Mouse (Mus musculus) lung, adult 2 months (tissue): Measurements from ENCODE around the gene Ambra1. TPM values are rescaled to one million over a fixed set of nuclear protein-coding genes. Genes with fewer than 3 reads are reported as not detected.

Experiments
- DNase-seq: peaks from one replicate; pipeline ENCODE4 v3.0.0; 2022
- H3K4me1 ChIP-seq: fragments of 200-500 bp; 2 replicates; pipeline ENCODE4 v1.6.1; 2011; ENCODE audit warnings: low read length; ENCODE audit not compliant: control insufficient read depth, insufficient read depth
- H3K4me3 ChIP-seq: fragments of 200-500 bp; replicated peaks from 2 replicates; pipeline ENCODE3; 2011; ENCODE audit warnings: low read depth, mild to moderate bottlenecking, control low read depth, low read length; ENCODE audit errors: extremely low read depth
- CTCF ChIP-seq: fragments of 200-500 bp; IDR thresholded peaks from 2 replicates; pipeline ENCODE4 v1.5.1; 2011; ENCODE audit warnings: mild to moderate bottlenecking, low read length, control low read depth; ENCODE audit not compliant: insufficient read depth
- POLR2A ChIP-seq: fragments of 200-500 bp; IDR thresholded peaks from 2 replicates; pipeline ENCODE4 v1.6.1; 2011; ENCODE audit warnings: low read depth, mild to moderate bottlenecking, control low read depth, low read length, borderline replicate concordance; ENCODE audit errors: extremely low read depth
- WGBS: fragments of 180-500 bp; shearing (Covaris S2); methylation state at CpG from one replicate; pipeline ENCODE4 v1.1.7; 2018; 5-methylcytosine and 5-hydroxymethylcytosine counted together
- polyA plus RNA-seq: library from polyadenylated mRNA; depleted of rRNA; stranded (reverse); fragments of >200 nt; gene quantifications from 2 replicates; pipeline ENCODE4 v1.2.3, GENCODE M21; 2012

Ambra1 gene
- polyA plus RNA-seq, 1 experiment = 20.0 TPM

DNA sequence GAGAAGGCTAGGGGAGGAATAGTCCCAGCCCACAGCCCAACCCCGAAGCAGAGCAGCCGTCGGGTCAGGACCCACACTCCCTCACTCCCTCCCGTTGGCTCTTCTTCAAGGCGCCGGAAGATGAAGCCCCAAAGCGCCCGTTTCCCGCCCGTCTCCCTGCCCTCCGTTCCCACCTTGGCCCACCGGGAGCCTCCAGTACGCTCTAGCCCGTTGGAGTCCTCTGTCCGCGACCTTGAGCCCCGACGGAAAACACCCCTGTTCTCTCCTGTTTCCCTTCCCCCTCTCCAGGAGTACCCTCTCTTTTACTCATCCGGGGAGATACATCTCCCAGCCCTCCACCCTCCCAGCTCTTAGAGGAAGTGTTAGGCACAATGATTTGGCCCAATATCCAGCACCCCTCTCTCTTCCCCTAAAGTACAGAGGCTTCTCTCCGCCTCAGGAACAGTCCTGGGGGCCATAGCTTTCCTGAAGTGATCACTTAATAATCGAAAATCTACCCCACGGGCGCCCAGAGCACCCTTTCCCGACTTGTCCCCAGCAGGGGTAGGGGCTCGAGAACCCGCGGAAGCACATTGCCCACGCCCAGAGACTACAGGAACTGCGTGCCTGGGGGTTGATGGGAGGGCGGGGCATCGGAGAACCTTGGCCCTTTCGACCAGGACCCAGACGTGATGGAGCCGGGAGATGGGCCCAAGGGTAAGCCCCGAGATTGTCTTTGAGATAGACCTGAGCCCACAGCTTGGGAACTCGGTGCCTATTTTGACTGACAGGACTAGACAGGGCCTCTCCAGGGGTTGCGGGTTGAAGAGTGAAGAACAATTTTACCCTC lies 192.9 kb downstream of the Ambra1 start:
- Histone ChIP-seq H3K4me1 (peaks cover 16% of the 10 kb centered on the region), H3K4me3 (no peak overlapping the region)
- 4% methylated on average over 37 of the region's 37 CpGs for WGBS
- DNase-seq = no peak
- no peak for TF ChIP-seq CTCF

DNA sequence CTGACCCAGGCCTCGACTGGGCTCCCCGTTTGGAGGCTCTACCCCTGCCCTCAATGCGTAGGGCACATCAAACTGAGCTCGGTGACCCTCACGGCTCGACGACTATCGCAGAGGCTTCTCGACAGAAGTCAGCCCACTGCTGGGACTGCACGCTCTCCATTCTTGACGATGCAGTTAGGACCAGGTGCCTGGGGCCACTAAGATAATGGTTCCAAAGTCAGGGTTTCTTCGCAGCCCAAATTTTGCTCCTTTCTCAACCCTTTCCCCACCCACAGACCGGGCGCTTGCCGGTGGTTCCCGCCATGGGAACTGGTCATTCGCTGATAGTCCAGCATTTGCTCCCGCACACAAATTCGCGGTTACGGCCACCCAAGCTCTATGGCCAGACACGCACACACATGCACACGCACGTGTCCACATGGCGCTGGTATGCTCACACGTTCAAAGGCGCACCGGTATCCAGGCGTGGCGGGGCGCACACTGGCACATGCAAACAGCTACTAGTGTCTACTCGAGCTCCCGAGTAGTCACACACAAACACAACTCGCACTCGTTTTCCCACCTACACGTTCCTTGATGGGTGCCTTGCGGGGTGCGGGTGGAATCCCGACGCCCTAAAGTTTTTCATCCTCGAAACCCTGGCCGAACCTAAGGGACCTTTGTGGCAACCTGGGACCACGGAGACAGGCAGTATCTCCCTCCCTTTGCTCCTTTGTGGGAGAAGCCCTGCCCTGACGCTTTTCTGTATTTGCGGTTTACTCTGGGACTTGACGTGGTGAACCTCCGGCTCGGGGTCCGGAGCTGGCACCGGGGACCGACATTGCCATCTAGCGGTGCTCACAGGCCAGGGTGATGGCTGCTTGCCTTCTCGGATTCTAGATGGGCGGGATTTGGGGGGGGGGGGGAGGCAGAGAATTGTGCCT lies 193.7 kb downstream of the Ambra1 start:
- DNase-seq = peak; percentile 61
- H3K4me1 ChIP-seq = peaks cover 19% of the 10 kb centered on the region
- peak overlapping the region; percentile 60 for H3K4me3 ChIP-seq
- TF ChIP-seq POLR2A = no peak
- peak; percentile 68 for TF ChIP-seq CTCF
- WGBS = 6% methylated on average over 54 of the region's 54 CpGs

DNA sequence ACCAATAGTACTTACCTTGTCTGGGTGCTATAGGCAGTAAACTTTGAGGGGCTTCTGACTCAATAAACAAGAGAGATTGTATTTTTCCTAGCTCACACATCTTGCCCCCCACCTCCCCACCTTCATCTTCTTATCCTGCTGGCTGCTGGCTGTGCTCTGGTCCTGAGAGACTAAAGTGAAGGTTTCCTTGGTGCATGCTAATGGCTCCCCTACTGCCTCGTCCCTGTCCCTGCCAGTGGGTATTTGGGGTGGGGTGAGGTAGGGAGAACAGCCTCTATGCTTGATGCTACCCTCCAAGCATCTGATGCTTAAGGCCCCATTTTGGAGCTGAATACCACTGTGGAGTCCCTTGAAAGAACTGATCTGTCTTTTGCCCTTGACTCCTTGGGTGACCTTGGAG lies 194.8 kb downstream of the Ambra1 start:
- TF ChIP-seq POLR2A (no peak), CTCF (no peak)
- Histone ChIP-seq H3K4me1 (peaks cover 19% of the 10 kb centered on the region), H3K4me3 (no peak overlapping the region)
- no peak for DNase-seq
- WGBS = 100% methylated on average over 1 of the region's 1 CpGs

DNA sequence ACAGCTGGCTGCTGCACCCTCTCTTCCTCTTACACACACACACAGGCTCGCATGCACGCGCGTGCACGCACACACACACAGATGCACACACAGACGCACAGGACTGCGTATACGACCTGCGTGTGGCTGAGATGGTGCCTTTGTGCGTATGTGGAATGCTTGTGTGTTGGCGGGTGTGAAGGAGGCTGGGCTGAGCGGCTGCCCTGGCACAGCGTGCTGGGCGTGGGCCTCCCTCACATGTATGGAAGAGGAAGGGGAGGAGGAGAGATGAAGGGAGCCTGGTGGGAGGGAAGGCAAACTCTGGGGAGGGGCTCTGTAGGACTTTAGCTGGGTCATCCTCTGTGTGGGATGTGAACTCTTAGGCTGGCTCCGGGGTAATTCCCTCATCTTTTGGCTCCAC lies 195.5 kb downstream of the Ambra1 start:
- TF ChIP-seq POLR2A (no peak), CTCF (no peak)
- WGBS = 64% methylated on average over 15 of the region's 15 CpGs
- H3K4me3 ChIP-seq = no peak overlapping the region
- H3K4me1 ChIP-seq = peaks cover 21% of the 10 kb centered on the region
- DNase-seq = no peak

DNA sequence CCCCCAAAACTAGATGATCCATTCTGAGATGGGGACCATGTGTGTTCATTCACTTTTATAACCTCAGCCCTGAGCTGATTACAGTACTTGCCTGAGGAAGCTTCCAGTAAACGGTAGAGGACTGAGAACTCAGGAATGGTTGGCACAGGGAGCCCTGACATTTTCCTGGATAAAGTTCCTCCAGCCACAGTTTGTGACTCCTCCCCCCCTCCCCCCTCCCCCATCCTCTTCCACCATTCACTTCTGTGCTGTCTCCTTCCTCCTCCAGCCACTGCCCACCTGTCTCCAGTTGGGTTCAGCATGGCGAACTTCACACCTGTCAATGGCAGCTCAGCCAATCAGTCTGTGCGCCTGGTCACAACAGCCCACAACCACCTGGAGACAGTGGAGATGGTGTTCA lies 197.0 kb downstream of the Ambra1 start, which contains the start of gene Chrm4:
Gene Chrm4 (plus strand): TSS at position 301 of the 400 bp plus-strand sequence.
- Histone ChIP-seq H3K4me1 (peaks cover 21% of the 10 kb centered on the region), H3K4me3 (no peak within 1 kb of the TSS)
- no peak for TF ChIP-seq POLR2A
- TF ChIP-seq CTCF = no peak
- DNase-seq = no peak
- 75% methylated on average over 3 of the region's 3 CpGs for WGBS

DNA sequence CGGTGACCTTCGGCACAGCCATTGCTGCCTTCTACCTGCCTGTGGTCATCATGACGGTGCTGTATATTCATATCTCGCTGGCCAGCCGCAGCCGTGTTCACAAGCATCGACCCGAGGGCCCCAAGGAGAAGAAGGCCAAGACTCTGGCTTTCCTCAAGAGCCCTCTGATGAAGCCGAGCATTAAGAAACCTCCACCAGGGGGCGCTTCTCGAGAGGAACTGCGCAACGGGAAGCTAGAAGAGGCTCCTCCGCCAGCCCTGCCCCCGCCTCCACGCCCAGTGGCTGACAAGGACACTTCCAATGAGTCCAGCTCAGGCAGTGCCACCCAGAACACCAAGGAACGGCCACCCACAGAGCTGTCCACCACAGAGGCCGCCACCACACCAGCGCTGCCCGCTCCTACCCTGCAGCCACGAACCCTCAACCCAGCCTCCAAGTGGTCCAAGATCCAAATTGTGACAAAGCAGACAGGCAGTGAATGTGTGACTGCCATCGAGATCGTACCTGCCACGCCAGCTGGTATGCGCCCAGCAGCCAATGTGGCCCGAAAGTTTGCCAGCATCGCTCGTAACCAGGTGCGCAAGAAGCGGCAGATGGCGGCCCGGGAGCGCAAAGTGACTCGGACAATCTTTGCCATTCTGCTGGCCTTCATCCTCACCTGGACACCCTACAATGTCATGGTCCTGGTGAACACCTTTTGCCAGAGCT lies 198.0 kb downstream of the Ambra1 start:
- DNase-seq = peak; percentile 74
- Histone ChIP-seq H3K4me3 (no peak overlapping the region), H3K4me1 (peaks cover 17% of the 10 kb centered on the region)
- 43% methylated on average over 34 of the region's 34 CpGs for WGBS
- TF ChIP-seq POLR2A = no peak
- peak; percentile 57 for TF ChIP-seq CTCF

DNA sequence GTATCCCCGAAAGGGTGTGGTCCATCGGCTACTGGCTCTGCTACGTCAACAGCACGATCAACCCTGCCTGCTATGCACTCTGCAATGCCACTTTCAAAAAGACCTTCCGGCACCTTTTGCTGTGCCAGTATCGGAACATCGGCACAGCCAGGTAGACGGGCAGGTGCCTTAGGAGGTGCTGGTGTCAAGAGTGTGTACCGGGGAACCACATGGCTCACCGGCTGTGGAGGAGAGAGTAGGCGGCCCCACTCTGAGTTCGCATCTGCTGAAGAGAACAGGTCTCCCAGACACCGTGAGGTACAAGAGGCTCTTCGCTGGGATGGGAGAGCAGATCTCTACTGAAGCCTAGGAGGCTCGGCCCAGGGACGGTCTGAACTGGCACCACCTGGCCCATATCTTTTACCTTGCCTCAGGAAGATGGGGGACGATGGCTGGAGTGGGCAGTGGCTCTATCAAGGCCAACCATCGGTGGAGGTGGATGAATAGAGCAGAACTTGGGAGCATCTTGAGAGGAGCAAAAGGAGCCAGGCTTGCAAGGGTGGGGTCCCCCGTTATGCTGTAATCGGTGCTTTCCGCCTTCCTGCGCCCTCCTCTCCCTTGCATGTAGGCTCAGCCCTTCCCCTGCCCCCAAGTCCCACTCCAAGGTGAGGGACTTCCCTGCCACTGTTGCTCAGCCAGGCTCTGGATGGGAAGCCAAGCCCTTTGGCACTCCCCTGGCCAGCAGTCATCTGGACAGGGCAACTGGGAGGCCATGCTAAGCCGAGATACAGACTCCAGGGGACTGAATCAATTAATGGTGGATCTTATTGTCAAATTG lies 198.8 kb downstream of the Ambra1 start:
- 74% methylated on average over 23 of the region's 23 CpGs for WGBS

DNA sequence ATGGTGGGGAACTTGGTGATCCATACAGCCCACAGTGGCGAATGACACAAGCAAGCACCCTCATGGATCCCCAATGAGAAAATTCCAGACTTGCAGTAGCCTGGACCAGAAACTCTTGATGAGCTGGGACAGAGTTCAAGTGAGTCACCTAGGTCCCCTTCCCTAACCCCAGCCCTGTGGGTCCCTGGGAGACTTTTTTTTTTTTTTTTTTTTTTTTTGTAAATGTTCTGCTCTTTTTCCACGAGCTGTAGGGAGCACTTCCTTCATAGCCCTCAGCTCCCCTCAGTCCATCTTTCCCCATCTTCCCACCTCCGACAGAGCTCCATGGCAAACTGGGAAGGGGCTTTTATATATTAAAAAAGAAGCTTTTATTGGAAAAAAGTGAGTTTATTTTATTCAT lies 199.5 kb downstream of the Ambra1 start:
- 75% methylated on average over 3 of the region's 3 CpGs for WGBS
- no peak overlapping the region for H3K4me3 ChIP-seq
- no peak for DNase-seq
- no peak for TF ChIP-seq CTCF
- no peak for TF ChIP-seq POLR2A
- peaks cover 11% of the 10 kb centered on the region for H3K4me1 ChIP-seq

More for the DNA sequence above, 198.8 kb downstream of the Ambra1 start:
- TF ChIP-seq POLR2A (no peak), CTCF (no peak)
- no peak for DNase-seq
- peaks cover 11% of the 10 kb centered on the region for H3K4me1 ChIP-seq
- H3K4me3 ChIP-seq = no peak overlapping the region
